ENCODE assay signal across 9 mouse cellular contexts in the genomic region with DNA sequence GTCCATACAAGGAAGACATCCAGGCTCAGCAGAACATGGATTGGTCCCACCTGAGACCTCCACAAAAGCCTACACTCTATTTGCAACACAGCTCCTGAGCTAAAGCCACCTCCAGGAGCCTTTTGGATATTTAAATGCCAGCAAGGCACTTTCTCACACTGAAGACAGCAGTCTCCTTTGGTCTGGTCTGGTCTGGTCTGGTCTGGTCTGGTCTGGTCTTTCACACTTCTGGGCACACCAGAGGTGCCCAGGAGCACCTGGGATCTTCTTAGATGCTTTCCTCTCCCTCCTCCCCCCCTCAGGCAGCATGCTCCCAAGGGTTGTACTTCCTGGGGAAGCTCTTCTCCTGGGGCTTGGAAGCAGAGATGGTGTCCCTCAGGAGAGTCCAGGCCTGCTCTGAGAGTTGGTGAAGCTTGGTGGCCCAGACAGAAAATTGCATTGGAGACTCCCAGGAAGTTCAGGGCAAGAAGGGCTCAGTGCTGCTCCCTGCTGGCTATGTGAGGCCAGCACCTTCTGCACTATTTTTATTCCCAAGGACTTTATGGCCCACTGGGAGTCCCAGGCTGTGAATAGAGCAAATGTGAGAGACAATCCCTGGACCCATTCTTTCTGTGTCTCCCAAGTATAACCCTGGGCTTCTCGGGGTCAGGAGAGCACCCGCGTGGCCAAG. TPM values are rescaled to one million over a fixed set of nuclear protein-coding genes. Genes with fewer than 3 reads are reported as not detected.
A peak's percentile ranks its signal among the peaks of the same experiment; 100 is the strongest.
DNase-seq lines count a peak whose midpoint lies in the region; ATAC-seq and TF ChIP-seq lines count a peak whose summit lies in the region.
"Had no signal": no experiment of that assay in that cellular context is flagged by ENCODE, and none has a peak within 500 bp of the region (broad histone marks: within the 10 kb centered on the region; RNA-seq: fewer than 3 reads in every experiment).

No protein-coding gene starts in this region.

- no peaks in the 10 kb centered on the region for H3K36me3 ChIP-seq in kidney, embryonic 16.5 days (ENCODE audit: insufficient read depth, low read length)
- H3K36me3 ChIP-seq in MEL (ENCODE audit: control insufficient read depth in 1 of 2, insufficient read depth in 2 of 2, low read length in 2 of 2), result peaks cover 0 to 13% of the 10 kb centered on the region in 2 experiments; a peak in 2 of 4 replicates
- no peaks in the 10 kb centered on the region for H3K36me3 ChIP-seq in limb, embryonic 11.5 days (ENCODE audit: control insufficient read depth, insufficient read depth, low read length)
- H3K36me3 ChIP-seq: limb, embryonic 13.5 days had no signal

- no peak overlapping the region for H3K27ac ChIP-seq in kidney, embryonic 16.5 days (ENCODE audit: low read length)
- no peak overlapping the region for H3K27ac ChIP-seq in MEL (ENCODE audit: control insufficient read depth, low read depth, low read length)
- H3K27ac ChIP-seq in limb, embryonic 11.5 days (replicated peaks; ENCODE audit: low read depth, low read length), result no peak overlapping the region
- H3K27ac ChIP-seq: limb, embryonic 13.5 days had no signal

- no peaks in the 10 kb centered on the region for H3K9me3 ChIP-seq in kidney, embryonic 16.5 days (ENCODE audit: low read length)
- H3K9me3 ChIP-seq in MEL (replicated peaks; ENCODE audit: insufficient read depth, low read length), result no peaks in the 10 kb centered on the region
- H3K9me3 ChIP-seq in limb, embryonic 11.5 days (ENCODE audit: control insufficient read depth, low read length), result no peaks in the 10 kb centered on the region
- H3K9me3 ChIP-seq: limb, embryonic 13.5 days had no signal

- WGBS in kidney, embryonic 16.5 days, result 29% methylated on average over 3 of the region's 3 CpGs
- WGBS in limb, embryonic 11.5 days, result 46% methylated on average over 3 of the region's 3 CpGs

- peak; percentile 70 to 82 (median 82) for TF ChIP-seq CTCF in MEL (IDR thresholded peaks at IDR 0.05 in 2 of 3, conservative IDR thresholded peaks at IDR 0.05 in 1 of 3; ENCODE audit: control insufficient read depth in 1 of 3, insufficient read depth in 1 of 3, low read depth in 2 of 3, low read length in 3 of 3, poor library complexity in 1 of 3, severe bottlenecking in 1 of 3)

- ATAC-seq in kidney, embryonic 16.5 days (ENCODE audit: low FRiP score, low TSS enrichment), result no peak
- no peak for ATAC-seq in limb, embryonic 11.5 days (ENCODE audit: insufficient number of reproducible peaks, low FRiP score, low TSS enrichment, low read depth)

- no peak for TF ChIP-seq EP300 in MEL (IDR thresholded peaks at IDR 0.05; ENCODE audit: low read depth in 1 of 2, low read length in 2 of 2)

- H3K27me3 ChIP-seq in kidney, embryonic 16.5 days (ENCODE audit: insufficient read depth, low read length), result no peaks in the 10 kb centered on the region
- no peaks in the 10 kb centered on the region for H3K27me3 ChIP-seq in MEL (ENCODE audit: control insufficient read depth in 1 of 2, insufficient read depth in 2 of 2, low read length in 2 of 2)
- H3K27me3 ChIP-seq in limb, embryonic 11.5 days (ENCODE audit: control insufficient read depth, insufficient read depth, low read length), result no peaks in the 10 kb centered on the region
- H3K27me3 ChIP-seq: limb, embryonic 13.5 days had no signal

- peak; percentile 26 for TF ChIP-seq RAD21 in MEL (IDR thresholded peaks at IDR 0.05; ENCODE audit: low read depth, low read length)

- H3K4me3 ChIP-seq in kidney, embryonic 16.5 days (ENCODE audit: low read length), result no peak overlapping the region
- no peak overlapping the region for H3K4me3 ChIP-seq in MEL (ENCODE audit: control insufficient read depth in 1 of 2, insufficient read depth in 1 of 2, low read depth in 2 of 2, low read length in 2 of 2)
- H3K4me3 ChIP-seq in limb, embryonic 11.5 days (ENCODE audit: low read depth, low read length), result no peak overlapping the region
- H3K4me3 ChIP-seq: limb, embryonic 13.5 days had no signal

- no peak overlapping the region for H3K9ac ChIP-seq in kidney, embryonic 16.5 days (replicated peaks; ENCODE audit: low read length)
- H3K9ac ChIP-seq in MEL (ENCODE audit: control insufficient read depth, low read depth, low read length, poor library complexity, severe bottlenecking), result no peak overlapping the region
- no peak overlapping the region for H3K9ac ChIP-seq in limb, embryonic 11.5 days (ENCODE audit: low read length)
- H3K9ac ChIP-seq: limb, embryonic 13.5 days had no signal

- peak; percentile 27 for DNase-seq in kidney, adult 11 months
- DNase-seq in A20 (ENCODE audit: low read depth, low spot score) (peak; percentile 30), MEL (ENCODE audit: low read depth, low spot score) (peak; percentile 54)
- DNase-seq in embryo, embryonic 9.5 days (ENCODE audit: extremely low spot score), result peak; percentile 43
- DNase-seq in limb, embryonic 11.5 days (ENCODE audit: low spot score), result peak; percentile 58
- DNase-seq in skeletal muscle tissue, adult 2 months (ENCODE audit: low read depth, low spot score), result peak; percentile 56
- DNase-seq in left cerebral cortex, adult 8-10 months (ENCODE audit: low spot score in 2 of 2), result no peak

- no peak overlapping the region for H3K4me2 ChIP-seq in kidney, embryonic 16.5 days (replicated peaks; ENCODE audit: low read depth, low read length)
- H3K4me2 ChIP-seq in limb, embryonic 11.5 days (ENCODE audit: low read depth, severe bottlenecking), result no peak overlapping the region
- H3K4me2 ChIP-seq: limb, embryonic 13.5 days had no signal

- H3K79me2 ChIP-seq in MEL (ENCODE audit: control insufficient read depth, insufficient read depth, low read length, poor library complexity), result no peaks in the 10 kb centered on the region

- no peak for TF ChIP-seq POLR2A in MEL (IDR thresholded peaks at IDR 0.05; ENCODE audit: control insufficient read depth in 1 of 2, insufficient read depth in 1 of 2, low read depth in 1 of 2, low read length in 2 of 2, poor library complexity in 1 of 2)

- H3K4me1 ChIP-seq in kidney, embryonic 16.5 days (ENCODE audit: insufficient read depth, low read length), result no peaks in the 10 kb centered on the region
- peaks cover 0 to 16% of the 10 kb centered on the region in 2 experiments; a peak in 2 of 4 replicates for H3K4me1 ChIP-seq in MEL (ENCODE audit: control insufficient read depth in 1 of 2, insufficient read depth in 2 of 2, low read length in 2 of 2)
- H3K4me1 ChIP-seq in limb, embryonic 11.5 days (ENCODE audit: control insufficient read depth, insufficient read depth, low read length), result peaks cover 6% of the 10 kb centered on the region; the same call in 1 of the 2 replicates

TF ChIP-seq in MEL, 35 proteins besides CTCF, POLR2A, EP300 and RAD21:
- no peak for TF ChIP-seq SIN3A (IDR thresholded peaks at IDR 0.05; ENCODE audit: low read length)
- TF ChIP-seq NRF1 (IDR thresholded peaks at IDR 0.05; ENCODE audit: insufficient read depth, low read depth, low read length, poor library complexity, severe bottlenecking), result no peak
- TF ChIP-seq BHLHE40 (IDR thresholded peaks at IDR 0.05; ENCODE audit: borderline replicate concordance, low read depth, low read length), result no peak
- peak; percentile 13; the same call in 1 of the 2 replicates for TF ChIP-seq ZC3H11A (IDR thresholded peaks at IDR 0.05; ENCODE audit: low read depth, low read length)
- TF ChIP-seq USF1 (IDR thresholded peaks at IDR 0.05; ENCODE audit: low read depth, low read length), result no peak
- no peak for TF ChIP-seq GATA1 (IDR thresholded peaks at IDR 0.05; ENCODE audit: low read depth, low read length)
- TF ChIP-seq SMC3 (IDR thresholded peaks at IDR 0.05; ENCODE audit: low read depth, low read length), result peak; percentile 76
- no peak for TF ChIP-seq MAX (IDR thresholded peaks at IDR 0.05; ENCODE audit: low read length)

RNA-seq across cellular contexts. Expression of a gene that starts 8.6 kb away (rescaled TPM):
- polyA plus RNA-seq in kidney, embryonic 16.5 days (2015; fragmentation: Nextera tagmentation; extraction: Ambion mirVana), result 1.6 and 1.7 TPM in 2 replicates
- not detected in 2 replicates for total RNA-seq in MEL (2012; rRNA removed)
- not detected for polyA plus RNA-seq in MEL (2012; ENCODE audit: insufficient read depth in 1 of 2, insufficient read length in 2 of 2, low read depth in 1 of 2, low replicate concordance in 2 of 2, missing spikeins in 1 of 2)
- polyA plus RNA-seq in limb, embryonic 11.5 days (2014; fragmentation: Nextera tagmentation; extraction: Ambion mirVana), result 3.4 and 4.8 TPM in 2 replicates
- total RNA-seq in left cerebral cortex, adult 8-10 months (2022), result under 1 TPM in 3 of 4 experiments, not detected in 1; 0.18 to 0.28 (median 0.20) TPM

RNA-seq across cellular contexts. Expression of a gene that starts 19.9 kb away (rescaled TPM):
- polyA plus RNA-seq in kidney, embryonic 16.5 days (2015; fragmentation: Nextera tagmentation; extraction: Ambion mirVana), result 0.85 and 1.4 TPM in 2 replicates
- total RNA-seq in MEL (2012; rRNA removed), result not detected in 2 replicates
- polyA plus RNA-seq in MEL (2012; ENCODE audit: insufficient read depth in 1 of 2, insufficient read length in 2 of 2, low read depth in 1 of 2, low replicate concordance in 2 of 2, missing spikeins in 1 of 2), result not detected
- polyA plus RNA-seq in limb, embryonic 11.5 days (2014; fragmentation: Nextera tagmentation; extraction: Ambion mirVana), result 2.0 and 2.5 TPM in 2 replicates
- total RNA-seq in left cerebral cortex, adult 8-10 months (2022), result 10 to 100 TPM; 15.8 to 28.9 (median 21.5) TPM

RNA-seq across cellular contexts. Expression of a gene that starts 33.3 kb away (rescaled TPM):
- polyA plus RNA-seq in kidney, embryonic 16.5 days (2015; fragmentation: Nextera tagmentation; extraction: Ambion mirVana), result 10.4 and 10.6 TPM in 2 replicates
- total RNA-seq in MEL (2012; rRNA removed), result 0.03 TPM in 1 of 2 replicates, not detected in the other
- polyA plus RNA-seq in MEL (2012; ENCODE audit: insufficient read depth in 1 of 2, insufficient read length in 2 of 2, low read depth in 1 of 2, low replicate concordance in 2 of 2, missing spikeins in 1 of 2), result not detected
- 0.87 and 0.88 TPM in 2 replicates for polyA plus RNA-seq in limb, embryonic 11.5 days (2014; fragmentation: Nextera tagmentation; extraction: Ambion mirVana)
- total RNA-seq in left cerebral cortex, adult 8-10 months (2022), result 100 to 1,000 TPM; 153 to 168 (median 165) TPM

Comparison
In these comparisons a context has a peak if more than half of its experiments do, and no peak if none do; other contexts are left out.
1. DNase-seq: peak in kidney, adult 11 months (single experiment), A20 (single experiment), MEL (single experiment), embryo, embryonic 9.5 days (single experiment), limb, embryonic 11.5 days (single experiment) and skeletal muscle tissue, adult 2 months (single experiment); none in left cerebral cortex, adult 8-10 months (0 of 2).